Mouse (Mus musculus): ENCODE measurements around the gene Uox.

DNA sequence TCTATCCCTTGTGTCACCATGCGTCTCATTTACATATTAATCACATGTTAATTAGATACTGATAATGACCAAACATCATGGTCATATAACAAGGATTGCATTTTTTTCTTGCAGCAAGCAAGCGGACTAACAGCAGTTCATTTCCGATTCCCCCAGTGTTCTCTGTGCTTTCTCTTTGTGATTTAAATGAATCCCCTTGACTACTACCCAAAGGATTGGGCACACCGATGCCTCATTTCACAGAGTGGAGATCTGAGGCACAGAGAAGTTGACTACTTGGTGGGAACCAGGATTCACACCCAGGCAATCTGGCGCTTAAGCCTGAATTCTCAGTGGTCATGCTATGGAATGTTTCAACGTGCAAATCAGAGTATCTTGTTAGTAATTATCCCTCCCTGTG lies 35.2 kb upstream of the Uox start:
- TF ChIP-seq CTCF (IDR thresholded peaks at IDR 0.05; ENCODE audit: borderline replicate concordance, insufficient read depth, low read depth, low read length) (no peak), POLR2A (IDR thresholded peaks at IDR 0.05; ENCODE audit: borderline replicate concordance, insufficient read depth, low read length) (no peak)
